Mouse (Mus musculus): ENCODE data around the gene Nr5a2. TPM values are rescaled to one million over a fixed set of nuclear protein-coding genes. Genes with fewer than 3 reads are reported as not detected.

Nr5a2 gene
- total RNA-seq, 2 experiments from 2014 or later = 1.6 to 2.6 TPM

DNA sequence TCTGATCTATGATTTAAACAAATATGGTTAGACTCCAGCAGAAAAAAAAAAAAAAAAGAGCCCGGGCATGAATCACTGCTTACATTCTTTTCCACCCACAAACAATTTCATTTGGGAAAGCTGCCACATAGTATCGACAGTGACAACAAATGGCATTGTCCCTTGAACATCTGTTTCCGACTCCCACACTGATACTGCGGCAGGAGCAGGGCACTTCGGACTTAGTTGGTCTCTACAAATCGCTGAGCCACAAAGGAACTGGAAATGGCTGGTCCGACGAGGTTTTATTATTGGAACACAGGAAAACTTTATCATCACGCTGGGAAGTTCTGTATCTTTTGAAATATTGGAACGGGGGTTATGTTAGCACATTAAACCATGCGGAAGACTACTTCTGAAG is 44.8 kb downstream of the Nr5a2 start:
- intact Hi-C loops (cut with DNase I; ENCODE audit: low total_unique reads) = no loop called here
- DNase-seq = no peak

DNA sequence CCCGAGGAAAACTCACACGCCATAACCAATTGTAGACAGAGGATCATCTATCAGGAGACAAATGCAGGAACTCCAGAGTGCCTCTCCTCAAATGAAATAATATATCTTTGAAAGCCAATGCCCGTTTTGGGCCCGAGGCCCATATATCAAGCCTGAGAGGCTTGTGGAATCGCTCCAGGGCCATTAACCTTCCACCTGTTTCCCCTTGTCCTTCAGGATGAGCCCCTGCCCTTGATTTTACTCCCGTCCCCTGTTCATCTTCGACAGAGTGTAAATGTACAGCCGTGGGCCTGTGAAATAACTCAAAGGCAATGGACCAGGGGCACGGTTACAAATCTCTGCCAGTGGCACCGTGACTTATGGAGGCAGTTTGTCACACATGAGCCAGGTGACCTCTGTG is 48.3 kb downstream of the Nr5a2 start:
- intact Hi-C loops (cut with DNase I; ENCODE audit: low total_unique reads) = no loop called here

DNA sequence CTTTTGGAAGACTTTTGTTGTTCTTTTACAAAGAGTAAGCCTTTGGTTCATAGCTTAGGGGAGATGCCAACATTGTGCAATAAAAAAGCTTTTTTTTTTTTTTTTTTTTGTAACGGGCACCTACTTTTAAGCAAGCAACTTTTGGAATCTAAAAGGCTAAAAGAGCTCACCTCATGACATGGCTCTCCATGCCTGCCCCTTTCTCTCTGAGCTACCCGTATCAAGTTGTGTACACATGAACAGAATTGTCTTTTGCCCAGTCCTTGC is 48.7 kb downstream of the Nr5a2 start:
- no peak for DNase-seq
- intact Hi-C loops (cut with DNase I; ENCODE audit: low total_unique reads) = no loop called here

More for the DNA sequence above, 48.3 kb downstream of the Nr5a2 start:
- no peak for DNase-seq

DNA sequence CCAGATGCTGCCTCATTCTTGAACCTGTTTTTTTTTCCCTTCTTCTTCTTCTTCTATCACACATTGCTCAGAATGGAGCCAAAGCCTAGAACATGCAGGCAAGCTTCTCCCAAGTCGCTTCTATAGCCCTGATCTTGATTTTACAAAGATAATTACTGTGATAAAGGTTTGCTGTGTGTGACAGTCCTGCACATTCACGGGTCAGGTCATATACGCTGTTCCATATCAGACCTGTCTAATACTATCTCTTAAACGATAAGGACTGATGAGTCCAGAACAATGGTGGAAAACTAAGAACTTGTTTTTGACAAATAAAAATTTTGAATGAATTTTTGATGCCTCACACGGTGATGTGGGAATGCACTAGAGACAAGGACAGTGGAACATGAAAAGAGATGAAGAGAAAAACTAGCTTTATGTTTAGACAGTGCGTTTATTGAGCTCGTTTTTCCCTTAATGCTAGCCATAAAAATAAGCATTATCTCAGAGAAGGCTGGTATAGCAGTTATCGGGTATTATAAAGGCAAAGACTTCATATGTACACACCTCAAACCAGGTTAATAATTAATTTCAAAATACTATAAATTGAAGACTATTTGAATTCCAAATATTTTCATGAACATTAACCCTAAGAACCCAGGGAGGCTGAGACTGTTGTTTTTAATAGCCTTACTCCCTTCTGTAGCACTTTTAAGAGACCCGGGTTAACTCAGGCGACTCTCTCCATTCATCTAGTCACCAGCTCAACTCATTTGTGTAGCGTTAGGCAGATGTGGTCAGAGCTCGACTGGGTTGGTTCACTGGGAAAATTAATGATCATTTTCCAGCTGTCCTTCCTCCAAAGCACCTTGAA is 49.3 kb downstream of the Nr5a2 start:
- intact Hi-C loops (cut with DNase I; ENCODE audit: low total_unique reads) = no loop called here

DNA sequence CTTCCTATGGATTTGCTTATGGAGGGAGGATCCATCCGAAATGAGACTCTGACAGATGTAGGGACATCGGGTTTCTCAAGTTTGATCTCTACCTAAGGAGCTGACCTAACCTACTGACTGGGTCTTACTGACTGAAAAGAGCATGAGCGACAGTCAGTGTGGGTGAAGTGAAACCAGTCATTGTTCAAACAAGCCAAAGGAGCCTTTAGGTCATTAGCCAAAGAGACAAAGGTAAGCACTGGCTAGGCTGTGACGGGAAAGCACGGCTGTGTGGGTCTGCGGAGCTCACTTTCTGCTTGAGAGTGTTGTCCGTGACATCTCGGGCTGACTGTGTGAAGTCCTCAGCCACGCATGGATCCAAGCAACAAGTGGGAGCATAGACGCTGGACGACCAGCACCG is 50.1 kb downstream of the Nr5a2 start:
- no peak for DNase-seq
- intact Hi-C loops (cut with DNase I; ENCODE audit: low total_unique reads) = no loop called here

More for the DNA sequence above, 49.3 kb downstream of the Nr5a2 start:
- DNase-seq = no peak

DNA sequence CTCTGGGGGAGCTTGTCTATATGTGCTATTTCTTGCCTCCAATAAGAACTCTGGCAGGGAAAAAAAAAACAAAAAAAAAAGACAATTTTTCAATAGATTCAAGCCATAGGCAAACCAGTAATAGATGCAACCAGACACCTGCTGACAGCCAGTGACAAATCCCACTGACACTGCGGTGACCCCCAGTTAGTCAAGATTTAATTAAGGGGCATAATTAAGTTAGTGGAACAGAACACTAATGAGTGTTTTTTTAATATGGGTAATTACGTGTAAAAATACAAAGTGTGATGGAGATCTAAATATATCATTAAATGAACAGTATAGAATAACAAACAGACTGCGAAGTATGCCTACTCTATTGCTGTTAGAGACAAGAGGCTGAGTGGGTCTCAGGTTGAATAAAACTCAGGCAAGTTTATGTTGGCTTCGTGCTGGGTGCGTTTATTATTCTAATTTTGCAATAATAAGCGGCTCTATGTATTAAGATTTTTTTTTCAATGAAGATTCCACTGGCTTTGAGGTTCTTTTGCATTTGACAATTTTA is 50.7 kb downstream of the Nr5a2 start:
- intact Hi-C loops (cut with DNase I; ENCODE audit: low total_unique reads) = no loop called here
- DNase-seq = no peak

DNA sequence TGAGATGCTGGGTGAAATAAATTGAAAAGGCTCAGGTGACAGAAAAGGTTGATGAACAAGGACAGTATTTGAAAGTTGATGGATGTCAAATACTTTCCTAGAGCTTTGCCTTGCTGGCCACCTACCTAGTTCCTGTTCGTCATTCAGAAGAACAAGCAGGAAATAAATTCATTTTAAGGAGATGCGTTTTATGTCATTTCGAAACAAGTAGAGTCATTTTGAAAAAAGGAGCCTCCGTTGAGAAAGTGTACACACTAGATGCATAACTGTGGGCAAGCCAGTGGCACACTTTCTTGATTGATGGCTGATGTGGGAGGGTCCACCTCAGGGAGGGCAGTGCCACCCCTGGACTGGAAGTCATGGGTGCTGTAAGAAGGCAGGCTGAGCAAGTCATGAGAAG is 62.1 kb downstream of the Nr5a2 start:
- intact Hi-C loops (cut with DNase I; ENCODE audit: low total_unique reads) = no loop called here
- DNase-seq = no peak

DNA sequence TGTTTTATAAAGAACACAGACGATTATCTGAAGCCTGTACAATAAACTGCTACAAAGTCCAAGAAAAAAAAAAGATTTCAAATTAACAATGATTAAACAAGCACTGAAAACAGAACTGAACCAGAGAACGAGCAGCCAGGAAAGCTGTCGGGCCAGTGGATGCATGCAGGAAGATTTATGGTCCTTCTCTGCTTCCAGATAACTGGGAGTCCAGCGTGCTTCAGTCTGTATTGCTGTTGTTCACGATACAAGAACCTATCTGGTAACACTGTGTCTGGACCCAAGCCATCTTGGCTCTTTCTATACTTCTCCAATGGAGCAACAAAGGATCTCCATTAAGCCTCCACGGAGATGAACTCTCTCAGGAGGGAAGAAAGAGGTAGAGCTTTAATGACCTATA is 63.9 kb downstream of the Nr5a2 start:
- no peak for DNase-seq
- intact Hi-C loops (cut with DNase I; ENCODE audit: low total_unique reads) = no loop called here

DNA sequence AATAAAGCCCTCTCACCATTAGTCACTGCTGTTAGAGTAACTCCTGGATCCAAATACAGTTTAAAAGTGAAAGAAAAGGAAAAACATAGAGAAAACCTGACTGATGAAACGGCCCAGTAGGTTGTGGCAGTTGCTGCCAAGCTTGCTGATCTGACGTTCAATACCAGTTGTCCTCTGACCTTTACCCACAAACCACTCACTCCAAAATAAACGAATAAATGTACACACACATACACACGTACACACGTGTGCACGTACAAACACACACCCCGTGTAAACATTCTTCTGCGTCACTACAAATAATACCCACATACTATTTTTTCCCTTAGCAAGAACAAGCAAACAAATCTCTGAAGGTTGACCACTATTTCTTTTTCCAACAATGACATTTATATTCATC is 64.4 kb downstream of the Nr5a2 start:
- intact Hi-C loops (cut with DNase I; ENCODE audit: low total_unique reads) = no loop called here
- DNase-seq = no peak

DNA sequence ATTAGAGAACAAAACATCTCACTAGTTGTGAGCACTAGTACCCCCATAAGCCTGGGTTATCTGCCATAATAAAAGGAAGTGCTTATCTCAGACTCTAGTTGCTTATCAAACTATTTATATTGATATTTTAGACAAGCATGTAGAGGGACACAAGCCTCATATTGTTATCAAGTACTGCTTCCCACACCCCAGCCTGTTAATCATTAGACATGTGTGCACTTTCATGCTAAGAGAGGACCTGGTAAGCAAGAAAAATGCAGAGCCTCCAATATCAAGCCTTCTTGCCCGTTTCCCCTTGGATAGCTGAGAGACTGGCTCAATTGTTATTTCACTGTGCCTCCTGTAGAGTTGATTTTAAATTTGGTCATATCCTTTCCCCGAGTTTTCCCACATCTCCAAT is 65.5 kb downstream of the Nr5a2 start:
- DNase-seq = no peak
- intact Hi-C loops (cut with DNase I; ENCODE audit: low total_unique reads) = no loop called here

DNA sequence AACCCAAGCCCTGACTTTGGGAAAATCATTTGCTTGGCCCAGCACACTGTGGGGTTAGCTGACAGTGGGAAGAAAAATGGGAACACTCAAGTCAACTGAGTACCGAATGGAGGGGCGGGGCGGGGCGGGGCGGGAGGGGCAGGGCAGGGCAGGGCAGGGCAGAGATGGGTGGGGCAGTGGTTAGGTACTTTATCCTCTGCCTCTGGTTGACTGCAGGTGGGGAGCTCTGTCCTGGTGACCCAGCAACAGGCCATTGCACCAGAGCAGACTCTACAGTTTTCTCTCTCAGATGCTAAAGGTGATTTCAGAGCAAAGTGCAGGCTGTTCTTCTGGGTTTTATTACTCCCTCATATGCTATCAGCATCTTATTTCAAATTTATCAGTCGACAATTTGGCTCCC is 67.1 kb downstream of the Nr5a2 start:
- intact Hi-C loops (cut with DNase I; ENCODE audit: low total_unique reads) = no loop called here
- no peak for DNase-seq

DNA sequence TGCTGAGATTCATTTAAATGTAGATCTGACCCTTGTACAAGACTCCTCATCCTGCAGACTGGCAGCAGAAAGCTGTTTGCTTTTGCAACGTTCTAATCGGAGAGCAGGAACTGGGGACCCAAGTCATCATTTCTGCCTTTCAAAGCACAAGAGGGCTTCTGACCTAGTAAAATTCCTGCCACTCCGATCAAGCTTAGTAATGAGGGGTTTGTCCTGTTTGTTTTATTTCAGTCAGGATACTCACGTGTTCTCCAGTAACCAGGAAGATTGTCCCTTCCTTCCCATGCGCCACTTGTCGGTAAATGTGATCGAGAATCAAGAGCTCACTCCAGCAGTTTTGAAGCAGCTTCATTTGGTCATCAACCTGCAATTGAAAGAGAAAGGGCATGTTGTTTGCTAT is 69.8 kb downstream of the Nr5a2 start:
- intact Hi-C loops (cut with DNase I; ENCODE audit: low total_unique reads) = no loop called here
- DNase-seq = no peak

DNA sequence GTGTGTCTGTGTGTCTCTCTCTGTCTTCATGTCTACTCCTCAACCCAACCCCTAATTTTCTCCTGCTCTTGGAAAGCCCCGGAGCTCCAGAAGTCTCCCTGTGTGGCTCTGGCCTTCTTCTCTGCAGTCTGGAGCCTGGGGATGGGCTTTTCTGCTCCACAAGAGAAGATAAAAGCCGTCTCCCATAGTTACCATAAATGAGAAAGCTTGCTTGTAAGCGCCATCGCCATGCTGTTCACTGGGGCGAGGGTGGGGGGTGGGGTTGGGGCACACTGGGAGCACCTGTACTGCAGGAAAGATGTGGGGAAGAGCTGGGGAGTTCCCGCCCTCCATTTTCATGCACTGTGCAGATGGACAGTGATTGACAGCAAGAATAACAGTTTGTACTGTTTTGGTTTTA is 71.5 kb downstream of the Nr5a2 start:
- DNase-seq = no peak
- intact Hi-C loops (cut with DNase I; ENCODE audit: low total_unique reads) = no loop called here

DNA sequence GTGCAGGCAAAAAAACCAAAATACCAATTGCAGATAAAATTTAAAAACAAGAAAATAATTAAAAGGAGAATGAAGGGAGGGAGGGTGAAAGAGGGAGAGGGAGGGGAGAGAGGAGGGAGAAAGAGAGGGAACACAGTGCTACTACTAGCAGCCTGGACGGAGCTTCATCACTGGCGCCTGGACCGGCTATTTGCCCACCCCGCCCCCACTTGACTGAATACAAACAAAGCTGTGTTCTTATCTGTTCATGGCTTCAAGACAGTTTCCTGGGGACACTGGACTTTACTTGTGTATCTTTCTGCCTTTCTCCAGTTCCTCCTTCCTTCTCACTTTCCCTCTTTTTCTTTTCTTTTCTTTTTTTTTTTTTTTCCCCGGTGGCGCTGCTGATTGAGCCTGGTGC is 73.6 kb downstream of the Nr5a2 start:
- intact Hi-C loops (cut with DNase I; ENCODE audit: low total_unique reads) = no loop called here
- DNase-seq = no peak

DNA sequence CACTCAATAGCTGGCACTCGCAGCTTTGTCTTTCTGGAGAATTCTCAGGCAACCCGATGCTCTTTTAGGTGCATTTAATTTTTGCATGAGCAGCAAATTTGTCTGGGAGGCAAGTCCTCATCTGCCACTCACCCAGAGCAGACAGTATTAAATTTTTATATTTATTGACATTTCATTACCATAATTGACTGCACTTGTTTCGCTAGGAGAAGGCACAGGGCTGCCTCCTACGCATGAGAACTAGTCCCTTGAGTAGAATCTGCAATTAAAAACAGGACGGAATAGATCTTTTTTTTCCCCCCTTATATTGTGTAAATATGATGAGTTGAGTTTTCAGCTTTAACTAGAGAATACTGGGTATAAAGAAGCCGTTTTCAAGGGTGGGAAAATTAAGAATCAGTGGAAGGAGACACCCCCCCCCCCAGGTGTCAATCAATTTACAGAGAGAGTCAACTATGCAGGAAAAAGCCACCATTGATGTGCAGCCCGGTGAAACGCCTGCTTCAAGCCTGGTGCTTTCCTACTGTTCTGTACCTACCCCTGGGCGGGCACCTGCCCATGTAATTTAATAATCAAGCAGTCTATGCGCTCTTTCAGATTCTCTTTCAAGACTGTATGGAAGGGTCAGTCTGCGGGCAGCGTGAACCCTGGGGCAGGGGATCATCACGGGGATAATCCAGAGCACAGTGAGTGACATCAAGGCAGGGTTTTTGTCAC is 76.6 kb downstream of the Nr5a2 start:
- intact Hi-C loops (cut with DNase I; ENCODE audit: low total_unique reads) = no loop called here
- DNase-seq = no peak

DNA sequence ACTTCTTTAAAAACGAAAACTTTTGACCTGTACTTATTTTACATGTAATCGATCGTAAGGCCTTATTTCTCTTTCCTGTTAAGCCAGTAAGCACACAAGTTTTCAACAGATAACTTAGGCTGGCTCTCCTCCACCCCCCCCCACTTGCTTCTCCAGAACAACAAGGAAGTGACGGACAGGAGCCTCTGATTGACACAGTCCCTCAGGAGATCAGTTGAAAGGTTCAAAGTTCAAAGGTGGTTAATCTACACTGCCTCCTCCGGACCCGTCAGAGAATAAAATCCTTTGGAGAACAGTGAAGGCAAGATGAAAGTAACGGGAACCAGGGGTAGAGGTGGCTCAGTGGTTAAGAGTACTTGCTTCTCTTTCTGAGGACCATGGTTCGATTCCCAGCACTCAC is 80.0 kb downstream of the Nr5a2 start:
- intact Hi-C loops (cut with DNase I; ENCODE audit: low total_unique reads) = no loop called here
- no peak for DNase-seq

DNA sequence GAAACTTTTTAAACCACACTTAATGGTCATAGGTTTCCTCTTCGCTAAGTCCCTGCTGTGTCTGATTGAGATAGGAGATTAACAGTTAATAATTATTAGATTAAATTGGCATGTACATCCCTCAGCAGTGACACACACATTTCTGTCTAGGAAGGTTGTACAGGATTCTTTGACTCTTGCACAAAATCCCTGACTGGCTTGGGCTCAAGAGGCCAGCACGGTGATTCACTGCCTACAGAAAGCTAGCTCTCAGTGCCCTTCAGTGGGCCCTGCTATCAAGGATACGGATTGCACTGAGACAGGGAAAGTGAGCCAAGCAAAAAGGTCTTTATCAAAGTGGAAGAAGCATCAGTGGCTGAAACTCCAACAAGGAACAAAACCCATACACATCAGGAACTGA is 85.2 kb downstream of the Nr5a2 start:
- DNase-seq = no peak
- intact Hi-C loops (cut with DNase I; ENCODE audit: low total_unique reads) = no loop called here

DNA sequence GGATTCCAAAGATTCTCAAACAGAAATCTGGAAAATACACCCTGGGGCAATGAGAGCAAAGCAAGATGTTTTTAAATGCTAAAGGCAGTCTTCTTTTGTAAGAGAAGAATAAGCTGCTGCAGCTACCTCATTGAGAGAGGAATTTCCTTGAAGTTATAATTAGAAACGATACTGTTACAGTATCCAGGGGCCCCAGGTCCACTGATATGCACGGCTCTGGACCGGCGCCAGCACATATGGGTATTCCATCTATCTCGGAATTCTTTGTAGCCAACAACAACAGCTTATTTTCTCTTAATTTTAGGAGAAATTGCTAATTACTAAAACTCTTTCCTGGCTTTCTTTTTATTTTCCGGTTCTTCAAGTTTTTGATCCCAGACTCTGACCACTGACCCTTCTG is 91.3 kb downstream of the Nr5a2 start:
- DNase-seq = peak; percentile 50
- intact Hi-C loops (cut with DNase I; ENCODE audit: low total_unique reads) = no loop called here

DNA sequence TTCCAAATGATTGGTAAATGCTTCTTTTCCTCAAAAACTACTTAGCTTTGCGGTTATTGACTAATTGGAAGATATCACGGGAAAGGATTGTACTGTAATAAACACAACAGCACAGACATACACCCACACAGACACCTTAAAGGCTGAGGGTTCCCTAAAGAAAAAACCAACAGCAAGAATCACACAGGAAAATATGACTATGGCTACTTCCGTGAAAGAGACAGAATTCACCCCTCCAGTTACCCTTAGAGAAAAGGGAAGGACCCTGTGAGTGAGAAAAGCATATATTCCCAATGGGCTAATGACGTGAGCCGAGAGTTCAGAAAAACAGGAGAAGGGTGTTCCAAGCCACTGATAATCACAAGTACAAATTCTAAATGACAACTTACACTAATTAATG is 92.0 kb downstream of the Nr5a2 start:
- intact Hi-C loops (cut with DNase I; ENCODE audit: low total_unique reads) = no loop called here
- DNase-seq = no peak

DNA sequence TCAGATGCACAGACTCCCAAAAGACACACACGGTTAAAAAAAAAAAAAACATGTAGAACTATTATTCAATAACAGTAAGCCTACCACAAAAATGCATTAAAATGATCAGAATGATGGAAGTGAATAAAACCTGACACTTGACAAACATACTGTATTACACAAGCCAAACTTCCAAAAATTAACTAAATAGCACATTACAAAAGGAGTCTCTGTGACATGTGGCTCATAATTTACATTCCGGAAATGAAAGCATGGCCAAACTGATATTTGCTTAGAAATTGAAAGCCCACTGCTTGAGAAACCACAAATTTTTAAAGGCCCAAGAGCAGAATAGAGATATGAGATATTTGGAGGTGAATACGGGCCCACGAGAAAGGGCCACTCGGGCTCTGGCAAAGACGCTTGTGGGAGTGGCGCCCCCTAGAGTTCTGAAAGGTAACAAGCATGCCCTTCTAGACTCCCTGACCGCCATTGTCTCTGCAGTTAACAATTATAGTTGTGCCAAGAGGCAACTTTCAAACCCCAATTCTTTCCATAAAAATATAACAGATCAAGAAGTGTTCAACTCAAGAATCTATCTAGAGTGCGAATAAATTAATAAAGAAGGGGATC is 93.7 kb downstream of the Nr5a2 start:
- intact Hi-C loops (cut with DNase I; ENCODE audit: low total_unique reads) = no loop called here
- DNase-seq = no peak

DNA sequence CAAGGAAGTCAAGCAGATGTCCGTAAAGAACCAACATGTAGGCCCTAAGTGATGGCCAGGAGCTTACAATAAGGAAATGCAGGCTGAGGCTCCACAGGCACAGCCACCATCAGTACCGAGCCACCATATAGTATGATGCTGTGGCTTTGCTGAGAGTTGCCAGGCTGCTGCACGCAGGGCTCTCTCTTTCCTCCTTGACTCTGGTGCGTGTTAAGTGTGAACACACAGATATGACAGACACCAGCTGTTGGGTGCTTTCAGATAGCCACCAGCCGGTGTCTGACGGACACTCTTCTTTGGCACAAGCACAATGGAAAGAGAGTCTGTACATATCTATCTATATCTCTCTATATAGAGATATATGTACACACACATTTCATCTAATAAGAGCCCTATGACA is 97.0 kb downstream of the Nr5a2 start:
- intact Hi-C loops (cut with DNase I; ENCODE audit: low total_unique reads) = loop anchor here (5.0 kb wide), 1 partner anchor 306 kb away; no protein-coding TSS in a partner anchor
- DNase-seq = no peak

Data from gastrocnemius, postnatal 14 days (tissue).